Mouse (Mus musculus) forebrain, embryonic 14.5 days (tissue): Measurements from ENCODE around the gene Atxn1. TPM values are rescaled to one million over a fixed set of nuclear protein-coding genes. Genes with fewer than 3 reads are reported as not detected.

Source experiments
- ATAC-seq: fragments of 200-750 bp; cut with Nextera tagmentation; 2 replicates; pipeline ENCODE4 v1.8.0; 2017; ENCODE audit warnings: mild to moderate bottlenecking, moderate library complexity
- DNase-seq: peaks from one replicate; pipeline ENCODE4 v3.0.0-alpha.2; 2015; ENCODE audit warnings: low spot score
- H3K27ac ChIP-seq: fragments of 300-500 bp; sonication (generic); 2 replicates; pipeline ENCODE4 v1.5.1; 2014; ENCODE audit warnings: low read depth, mild to moderate bottlenecking, control low read depth, low read length, moderate library complexity
- H3K27me3 ChIP-seq: fragments of 300-500 bp; sonication (generic); replicated peaks from 2 replicates; pipeline ENCODE4 v1.6.1; 2014; ENCODE audit warnings: low read length, control low read depth, mixed read lengths; ENCODE audit not compliant: control insufficient read depth, insufficient read depth
- H3K36me3 ChIP-seq: fragments of 300-500 bp; sonication (generic); 2 replicates; pipeline ENCODE4 v1.6.1; 2014; ENCODE audit warnings: low read length, control low read depth; ENCODE audit not compliant: control insufficient read depth, insufficient read depth
- H3K4me1 ChIP-seq: fragments of 300-500 bp; sonication (generic); 2 replicates; pipeline ENCODE4 v1.6.1; 2014; ENCODE audit warnings: antibody characterized with exemption, low read length, control low read depth; ENCODE audit not compliant: control insufficient read depth, insufficient read depth
- H3K4me2 ChIP-seq: fragments of 300-500 bp; sonication (generic); 2 replicates; pipeline ENCODE4 v1.6.1; 2014; ENCODE audit warnings: mild to moderate bottlenecking, control low read depth, low read length
- H3K4me3 ChIP-seq: fragments of 300-500 bp; sonication (generic); 2 replicates; pipeline ENCODE4 v1.5.1; 2014; ENCODE audit warnings: low read depth, low read length, control low read depth
- H3K9ac ChIP-seq: fragments of 300-500 bp; sonication (generic); 2 replicates; pipeline ENCODE4 v1.6.1; 2014; ENCODE audit warnings: mild to moderate bottlenecking, low read length, control low read depth, moderate library complexity
- H3K9me3 ChIP-seq: fragments of 300-500 bp; sonication (generic); replicated peaks from 2 replicates; pipeline ENCODE4 v1.6.1; 2016; ENCODE audit warnings: low read length, control low read depth, mixed read lengths; ENCODE audit not compliant: control insufficient read depth
- WGBS: fragments of 180-500 bp; shearing (Covaris S2); extraction: QIAGEN DNeasy Blood & Tissue Kit; methylation state at CpG from one replicate; pipeline ENCODE4 v1.1.7; 2014; 5-methylcytosine and 5-hydroxymethylcytosine counted together
- polyA plus RNA-seq: library from polyadenylated mRNA; unstranded; fragments of >200 nt; fragmentation: Nextera tagmentation; extraction: Ambion mirVana; gene quantifications from 2 replicates; pipeline ENCODE4 v1.2.1, GENCODE M21; 2014

Atxn1 gene
- polyA plus RNA-seq, 1 experiment from 2014 or later = 4.3 TPM

- Histone ChIP-seq H3K9me3 (no peaks in the 10 kb centered on the region), H3K27me3 (no peaks in the 10 kb centered on the region), H3K4me2 (no peak overlapping the region), H3K4me3 (no peak overlapping the region), H3K4me1 (peaks cover 3% of the 10 kb centered on the region; the same call in 1 of the 2 replicates), H3K9ac (no peak overlapping the region), H3K36me3 (no peaks in the 10 kb centered on the region), H3K27ac (no peak overlapping the region)
- 83% methylated on average over 7 of the region's 7 CpGs for WGBS
- no peak for ATAC-seq
- no peak for DNase-seq
Measured at GRCm38 (mm10) chr13:45828035-45828434, 136.8 kb downstream of the Atxn1 start.

- Histone ChIP-seq H3K4me1 (peaks cover 3% of the 10 kb centered on the region; the same call in 1 of the 2 replicates), H3K27ac (no peak overlapping the region)
- no peak for ATAC-seq
Measured at GRCm38 (mm10) chr13:45827619-45828018, 137.2 kb downstream of the Atxn1 start.

GRCm38 (mm10) chr13:45827046-45827596, 137.7 kb downstream of the Atxn1 start:
- no peak overlapping the region for H3K9ac ChIP-seq
- H3K9me3 ChIP-seq = no peaks in the 10 kb centered on the region
- ATAC-seq = no peak
- no peaks in the 10 kb centered on the region for H3K36me3 ChIP-seq
- DNase-seq = no peak
- peaks cover 3% of the 10 kb centered on the region; the same call in 1 of the 2 replicates for H3K4me1 ChIP-seq
- H3K4me2 ChIP-seq = no peak overlapping the region
- H3K4me3 ChIP-seq = no peak overlapping the region
- H3K27ac ChIP-seq = no peak overlapping the region
- WGBS = 83% methylated on average over 8 of the region's 8 CpGs
- no peaks in the 10 kb centered on the region for H3K27me3 ChIP-seq

More at GRCm38 (mm10) chr13:45827619-45828018, 137.2 kb downstream of the Atxn1 start:
- Histone ChIP-seq H3K9ac (no peak overlapping the region), H3K9me3 (no peaks in the 10 kb centered on the region), H3K36me3 (no peaks in the 10 kb centered on the region), H3K4me3 (no peak overlapping the region), H3K27me3 (no peaks in the 10 kb centered on the region), H3K4me2 (no peak overlapping the region)
- WGBS = 46% methylated on average over 4 of the region's 4 CpGs
- peak; percentile 57 for DNase-seq

GRCm38 (mm10) chr13:45822491-45822829, 142.3 kb downstream of the Atxn1 start:
- DNase-seq (no peak), ATAC-seq (no peak)
- no peak overlapping the region for H3K27ac ChIP-seq
- H3K9me3 ChIP-seq = no peaks in the 10 kb centered on the region
- no peak overlapping the region for H3K9ac ChIP-seq
- no peak overlapping the region for H3K4me2 ChIP-seq
- WGBS = 91% methylated on average over 4 of the region's 4 CpGs
- no peaks in the 10 kb centered on the region for H3K27me3 ChIP-seq
- peaks cover 3% of the 10 kb centered on the region for H3K4me1 ChIP-seq
- H3K4me3 ChIP-seq = no peak overlapping the region
- H3K36me3 ChIP-seq = no peaks in the 10 kb centered on the region

- H3K27ac ChIP-seq = no peak overlapping the region
- no peak overlapping the region for H3K4me3 ChIP-seq
- WGBS = 86% methylated on average over 7 of the region's 7 CpGs
- no peak overlapping the region for H3K4me2 ChIP-seq
- no peaks in the 10 kb centered on the region for H3K27me3 ChIP-seq
- no peak overlapping the region for H3K9ac ChIP-seq
- no peaks in the 10 kb centered on the region for H3K9me3 ChIP-seq
- ATAC-seq (no peak), DNase-seq (no peak)
- no peaks in the 10 kb centered on the region for H3K36me3 ChIP-seq
- H3K4me1 ChIP-seq = no peaks in the 10 kb centered on the region; the same call in 1 of the 2 replicates
Measured at GRCm38 (mm10) chr13:45821764-45822490, 142.9 kb downstream of the Atxn1 start.

- H3K4me2 ChIP-seq = no peak overlapping the region
- DNase-seq (no peak), ATAC-seq (no peak)
- H3K4me3 ChIP-seq = no peak overlapping the region
- H3K27ac ChIP-seq = no peak overlapping the region
- no peak overlapping the region for H3K9ac ChIP-seq
- H3K9me3 ChIP-seq = no peaks in the 10 kb centered on the region
- no peaks in the 10 kb centered on the region for H3K36me3 ChIP-seq
- no peaks in the 10 kb centered on the region for H3K27me3 ChIP-seq
- 37% methylated on average over 15 of the region's 15 CpGs for WGBS
- no peaks in the 10 kb centered on the region; the same call in 1 of the 2 replicates for H3K4me1 ChIP-seq
Measured at GRCm38 (mm10) chr13:45820473-45821230, 144.2 kb downstream of the Atxn1 start.

- WGBS = 52% methylated on average over 1 of the region's 1 CpGs
- no peak for ATAC-seq
- DNase-seq = no peak
- Histone ChIP-seq H3K9me3 (no peaks in the 10 kb centered on the region), H3K9ac (no peak overlapping the region), H3K4me2 (no peak overlapping the region), H3K27me3 (no peaks in the 10 kb centered on the region), H3K4me1 (no peaks in the 10 kb centered on the region; the same call in 1 of the 2 replicates), H3K4me3 (no peak overlapping the region), H3K36me3 (no peaks in the 10 kb centered on the region), H3K27ac (no peak overlapping the region)
Measured at GRCm38 (mm10) chr13:45816670-45817069, 148.1 kb downstream of the Atxn1 start.

GRCm38 (mm10) chr13:45809777-45810410, 154.9 kb downstream of the Atxn1 start:
- no peaks in the 10 kb centered on the region for H3K9me3 ChIP-seq
- H3K9ac ChIP-seq = no peak overlapping the region
- H3K4me1 ChIP-seq = peaks cover 16% of the 10 kb centered on the region; the same call in 1 of the 2 replicates
- no peak for ATAC-seq
- DNase-seq = no peak
- H3K4me3 ChIP-seq = no peak overlapping the region
- no peak overlapping the region for H3K27ac ChIP-seq
- WGBS = 45% methylated on average over 16 of the region's 16 CpGs
- no peak overlapping the region for H3K4me2 ChIP-seq
- no peaks in the 10 kb centered on the region for H3K27me3 ChIP-seq
- no peaks in the 10 kb centered on the region for H3K36me3 ChIP-seq
